Mouse (Mus musculus) CH12.LX (cell line): ENCODE measurements around the gene Marveld3.

Source experiments
- BHLHE40 ChIP-seq: IDR thresholded peaks from 2 replicates; pipeline ENCODE4 v1.6.1; 2011; ENCODE audit warnings: mild to moderate bottlenecking, low read depth, low read length, improper control_type of control experiment
- CHD2 ChIP-seq: IDR thresholded peaks from 2 replicates; pipeline ENCODE4 v1.6.1; 2011; ENCODE audit warnings: low read length, improper control_type of control experiment
- CTCF ChIP-seq, 2 experiments: IDR thresholded peaks in 1 of 2; conservative IDR thresholded peaks in 1 of 2; 2 replicates each; pipeline ENCODE4 v1.5.1; 2011 to 2012; ENCODE audit warnings: low read depth in 2 of 2, low read length in 2 of 2, improper control_type of control experiment in 1 of 2, inconsistent platforms in 1 of 2, mild to moderate bottlenecking in 1 of 2, moderate library complexity in 1 of 2
- NELFE ChIP-seq: IDR thresholded peaks from 2 replicates; pipeline ENCODE4 v1.6.1; 2011; ENCODE audit warnings: low read depth, low read length, improper control_type of control experiment
- PAX5 ChIP-seq: IDR thresholded peaks from 2 replicates; pipeline ENCODE4 v1.6.1; 2012; ENCODE audit warnings: low read length, inconsistent platforms, mixed read lengths
- POLR2A ChIP-seq: IDR thresholded peaks from 2 replicates; pipeline ENCODE4 v1.6.1; 2011; ENCODE audit warnings: low read depth, mild to moderate bottlenecking, improper control_type of control experiment, low read length
- SMC3 ChIP-seq: IDR thresholded peaks from 2 replicates; pipeline ENCODE4 v1.6.1; 2011; ENCODE audit warnings: low read depth, low read length, improper control_type of control experiment
- TCF12 ChIP-seq: IDR thresholded peaks from 2 replicates; pipeline ENCODE4 v1.6.1; 2014; ENCODE audit warnings: low read depth, mild to moderate bottlenecking, inconsistent platforms, low read length, improper control_type of control experiment
- UBTF ChIP-seq: IDR thresholded peaks from 2 replicates; pipeline ENCODE4 v1.6.1; 2012; ENCODE audit warnings: low read depth, mild to moderate bottlenecking, inconsistent platforms, low read length, improper control_type of control experiment, moderate library complexity
- USF1 ChIP-seq: IDR thresholded peaks from 2 replicates; pipeline ENCODE4 v1.6.1; 2014; ENCODE audit warnings: low read depth, mild to moderate bottlenecking, inconsistent platforms, low read length, improper control_type of control experiment
- ZMIZ1 ChIP-seq: IDR thresholded peaks from 2 replicates; pipeline ENCODE4 v1.6.1; 2012; ENCODE audit warnings: low read depth, mild to moderate bottlenecking, inconsistent platforms, low read length, improper control_type of control experiment

GRCm38 (mm10) chr8:109983944-109984343, 21.9 kb upstream of the Marveld3 start:
- TF ChIP-seq CTCF (conservative IDR thresholded peaks at IDR 0.05 in 1 of 2, IDR thresholded peaks at IDR 0.05 in 1 of 2; ENCODE audit: low read depth in 2 of 2, low read length in 2 of 2) (no peak), SMC3 (no peak), USF1 (no peak), ZMIZ1 (no peak), UBTF (no peak), CHD2 (no peak), BHLHE40 (no peak), NELFE (no peak), POLR2A (no peak), PAX5 (no peak), TCF12 (no peak)
